Mouse (Mus musculus): ENCODE measurements around the gene Fbxo42.

DNA sequence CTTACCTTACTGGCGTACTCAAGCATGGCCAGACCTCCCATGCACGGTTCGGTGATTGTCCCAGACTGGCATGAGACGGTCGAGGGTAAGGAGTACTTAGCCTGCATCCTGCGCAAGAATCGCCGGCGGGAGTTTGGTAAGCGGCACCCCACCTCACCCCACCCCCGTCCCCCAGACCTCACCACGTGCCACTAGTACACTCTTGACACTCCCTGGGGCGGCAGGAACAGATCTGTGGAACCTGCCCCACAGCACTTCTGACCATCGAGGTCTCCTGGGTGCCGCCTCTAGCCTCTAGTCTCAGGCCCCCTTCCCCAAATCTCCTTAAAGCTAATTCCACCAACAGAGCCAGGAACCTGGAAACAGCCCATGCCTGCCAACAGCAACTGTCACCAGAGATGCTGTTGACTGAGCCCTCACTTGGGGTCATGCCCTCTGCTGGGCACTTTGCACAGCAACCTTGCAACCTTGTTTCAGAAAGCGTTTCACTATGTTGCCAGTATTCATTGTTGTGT, 66.7 kb downstream of the Fbxo42 start:
- TF ChIP-seq CTCF (IDR thresholded peaks at IDR 0.05; ENCODE audit: borderline replicate concordance, insufficient read depth, low read length), result peak; percentile 62; the same call in 1 of the 2 replicates
- TF ChIP-seq POLR2A (IDR thresholded peaks at IDR 0.05; ENCODE audit: low read depth, low read length), result no peak
